ENCODE assay signal across 25 mouse cellular contexts in the genomic region with DNA sequence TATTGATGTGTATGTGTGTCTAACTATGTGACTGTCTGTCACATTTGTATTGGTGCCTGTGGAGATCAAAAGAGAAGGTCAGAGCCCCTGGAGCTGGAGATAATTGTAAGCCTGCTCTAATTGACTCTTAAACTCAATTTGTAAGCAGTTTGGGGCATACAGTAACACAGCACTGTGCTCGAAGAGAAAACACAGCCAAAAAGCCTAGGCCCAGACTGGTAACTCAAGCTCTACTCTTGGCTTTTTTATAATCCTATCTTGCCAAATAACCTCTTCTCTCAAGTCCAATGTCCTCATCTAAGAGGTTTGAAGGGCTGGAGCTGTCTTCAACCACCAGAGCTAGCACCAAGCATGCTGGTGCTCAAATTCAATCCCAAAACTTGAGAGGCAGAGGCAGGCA. TPM values are rescaled to one million over a fixed set of nuclear protein-coding genes. Genes with fewer than 3 reads are reported as not detected.
DNase-seq lines count a peak whose midpoint lies in the region; ATAC-seq and TF ChIP-seq lines count a peak whose summit lies in the region.
"Had no signal": no experiment of that assay in that cellular context is flagged by ENCODE, and none has a peak within 500 bp of the region (broad histone marks: within the 10 kb centered on the region; RNA-seq: fewer than 3 reads in every experiment).

No protein-coding gene starts in this region.

- H3K9ac ChIP-seq in forebrain, embryonic 11.5 days (ENCODE audit: low read length): no peak overlapping the region
- no peak overlapping the region for H3K9ac ChIP-seq in midbrain, embryonic 11.5 days (ENCODE audit: low read length)
- no peak overlapping the region for H3K9ac ChIP-seq in midbrain, embryonic 16.5 days (ENCODE audit: low read depth, low read length)
- no peak overlapping the region for H3K9ac ChIP-seq in liver, postnatal 0 days (replicated peaks)
- H3K9ac ChIP-seq: forebrain, postnatal 0 days; heart, embryonic 15.5 days; lung, embryonic 14.5 days; midbrain, embryonic 13.5 days; stomach, embryonic 15.5 days had no signal

- DNase-seq in forebrain, embryonic 10.5 days (ENCODE audit: extremely low spot score, low spot score): peak; percentile 13
- no peak for DNase-seq in forebrain, embryonic 11.5 days (ENCODE audit: low spot score)
- peak; percentile 75 for DNase-seq in kidney, adult 2 months
- no peak for DNase-seq in kidney, postnatal 4 days
- peak; percentile 82 for DNase-seq in midbrain, embryonic 11.5 days (ENCODE audit: low spot score, missing footprints)
- DNase-seq in liver, postnatal 0 days: peak; percentile 8
- DNase-seq in gastrocnemius, adult 18-20 months (ENCODE audit: low spot score): no peak
- DNase-seq: adrenal gland, postnatal 10 days; cerebellum, adult 11-12 months; cerebellum, postnatal 25 days; embryo, embryonic 11 days; forebrain, postnatal 0 days; heart, adult 18-20 months; kidney, postnatal 10 days; lung, embryonic 14.5 days; lung, postnatal 4 days; right cerebral cortex, postnatal 14 days; thymus, adult 2 months had no signal

- H3K9me3 ChIP-seq in forebrain, embryonic 10.5 days: no peaks in the 10 kb centered on the region
- no peaks in the 10 kb centered on the region for H3K9me3 ChIP-seq in forebrain, embryonic 11.5 days (ENCODE audit: control insufficient read depth, low read length)
- no peaks in the 10 kb centered on the region for H3K9me3 ChIP-seq in midbrain, embryonic 11.5 days (ENCODE audit: control insufficient read depth, low read length)
- H3K9me3 ChIP-seq in midbrain, embryonic 16.5 days (replicated peaks; ENCODE audit: control insufficient read depth, low read length, poor library complexity, severe bottlenecking): no peaks in the 10 kb centered on the region
- no peaks in the 10 kb centered on the region for H3K9me3 ChIP-seq in liver, postnatal 0 days (ENCODE audit: low read length)
- H3K9me3 ChIP-seq: heart, embryonic 15.5 days; midbrain, embryonic 13.5 days; stomach, embryonic 15.5 days had no signal

- H3K4me3 ChIP-seq in forebrain, embryonic 10.5 days: no peak overlapping the region
- H3K4me3 ChIP-seq in forebrain, embryonic 11.5 days (ENCODE audit: low read depth, low read length): no peak overlapping the region
- H3K4me3 ChIP-seq in kidney, adult 2 months (ENCODE audit: insufficient read depth, low read depth, low read length): no peak overlapping the region
- no peak overlapping the region for H3K4me3 ChIP-seq in midbrain, embryonic 11.5 days (ENCODE audit: low read depth, low read length)
- no peak overlapping the region for H3K4me3 ChIP-seq in midbrain, embryonic 16.5 days (ENCODE audit: low read depth, low read length)
- H3K4me3 ChIP-seq in liver, postnatal 0 days (ENCODE audit: low read depth, low read length): no peak overlapping the region
- H3K4me3 ChIP-seq: heart, embryonic 15.5 days; midbrain, embryonic 13.5 days; stomach, embryonic 15.5 days had no signal

- TF ChIP-seq CTCF in kidney, adult 2 months (conservative IDR thresholded peaks at IDR 0.05; ENCODE audit: insufficient read depth, insufficient read length, low read depth, low read length): no peak
- TF ChIP-seq CTCF in liver, postnatal 0 days (IDR thresholded peaks at IDR 0.05; ENCODE audit: low read depth): no peak

- no peak for ATAC-seq in forebrain, embryonic 11.5 days (replicated peaks; ENCODE audit: low FRiP score)
- ATAC-seq in midbrain, embryonic 11.5 days (ENCODE audit: low FRiP score): no peak
- no peak for ATAC-seq in midbrain, embryonic 16.5 days
- no peak for ATAC-seq in liver, postnatal 0 days
- ATAC-seq: activated CD4-positive, CD25-positive, alpha-beta regulatory T cell, adult 4 months; CD4-positive, CD25-positive, alpha-beta regulatory T cell, adult 4 months; forebrain, postnatal 0 days; midbrain, embryonic 13.5 days had no signal

- peaks cover 40% of the 10 kb centered on the region for H3K4me1 ChIP-seq in forebrain, embryonic 10.5 days
- H3K4me1 ChIP-seq in forebrain, embryonic 11.5 days (replicated peaks; ENCODE audit: control insufficient read depth, insufficient read depth, low read length): peaks cover 6% of the 10 kb centered on the region; the same call in 1 of the 2 replicates
- H3K4me1 ChIP-seq in kidney, adult 2 months (ENCODE audit: control insufficient read depth, insufficient read depth, low read length): peaks cover 10% of the 10 kb centered on the region; the same call in 1 of the 2 replicates
- H3K4me1 ChIP-seq in midbrain, embryonic 11.5 days (ENCODE audit: control insufficient read depth, insufficient read depth, low read length): peaks cover 7% of the 10 kb centered on the region
- H3K4me1 ChIP-seq in midbrain, embryonic 16.5 days (ENCODE audit: control insufficient read depth, insufficient read depth, low read length): peaks cover 10% of the 10 kb centered on the region
- H3K4me1 ChIP-seq in liver, postnatal 0 days (ENCODE audit: insufficient read depth): peaks cover 46% of the 10 kb centered on the region

- H3K4me2 ChIP-seq in forebrain, embryonic 11.5 days (ENCODE audit: low read depth, low read length, severe bottlenecking): no peak overlapping the region
- no peak overlapping the region for H3K4me2 ChIP-seq in midbrain, embryonic 11.5 days
- H3K4me2 ChIP-seq in midbrain, embryonic 16.5 days (ENCODE audit: low read length): no peak overlapping the region
- 0 out of 2 replicates have a peak overlapping the region, but pooled peaks have one; percentile 100 for H3K4me2 ChIP-seq in liver, postnatal 0 days (ENCODE audit: low read depth, low read length)
- H3K4me2 ChIP-seq: heart, embryonic 15.5 days; lung, embryonic 14.5 days; midbrain, embryonic 13.5 days; stomach, embryonic 15.5 days had no signal

- peaks cover 21% of the 10 kb centered on the region for H3K27me3 ChIP-seq in forebrain, embryonic 10.5 days (ENCODE audit: poor library complexity, severe bottlenecking)
- no peaks in the 10 kb centered on the region for H3K27me3 ChIP-seq in forebrain, embryonic 11.5 days (ENCODE audit: control insufficient read depth, insufficient read depth, low read length)
- H3K27me3 ChIP-seq in kidney, adult 2 months (replicated peaks; ENCODE audit: control insufficient read depth, insufficient read depth, low read length): no peaks in the 10 kb centered on the region
- peaks cover 2% of the 10 kb centered on the region; the same call in 1 of the 2 replicates for H3K27me3 ChIP-seq in midbrain, embryonic 11.5 days (ENCODE audit: control insufficient read depth, insufficient read depth, low read length)
- H3K27me3 ChIP-seq in midbrain, embryonic 16.5 days (ENCODE audit: control insufficient read depth, insufficient read depth, low read depth, low read length): no peaks in the 10 kb centered on the region
- no peaks in the 10 kb centered on the region for H3K27me3 ChIP-seq in liver, postnatal 0 days (ENCODE audit: insufficient read depth, low read length)
- H3K27me3 ChIP-seq: stomach, embryonic 15.5 days had no signal

- no peak for TF ChIP-seq POLR2A in kidney, adult 2 months (IDR thresholded peaks at IDR 0.05; ENCODE audit: low read depth, low read length)

- H3K27ac ChIP-seq in forebrain, embryonic 10.5 days: no peak overlapping the region
- H3K27ac ChIP-seq in forebrain, embryonic 11.5 days (ENCODE audit: low read depth, low read length): no peak overlapping the region
- peak overlapping the region; percentile 61 for H3K27ac ChIP-seq in kidney, adult 2 months (ENCODE audit: insufficient read depth, low read depth, low read length)
- no peak overlapping the region for H3K27ac ChIP-seq in midbrain, embryonic 11.5 days (ENCODE audit: low read depth, low read length)
- no peak overlapping the region for H3K27ac ChIP-seq in midbrain, embryonic 16.5 days (ENCODE audit: low read length)
- H3K27ac ChIP-seq in liver, postnatal 0 days (ENCODE audit: low read depth): peak overlapping the region; percentile 62; the same call in 1 of the 2 replicates
- H3K27ac ChIP-seq: heart, embryonic 15.5 days; midbrain, embryonic 13.5 days; stomach, embryonic 15.5 days had no signal

- H3K36me3 ChIP-seq in forebrain, embryonic 10.5 days (replicated peaks): no peaks in the 10 kb centered on the region
- H3K36me3 ChIP-seq in forebrain, embryonic 11.5 days (ENCODE audit: control insufficient read depth, insufficient read depth, low read length): no peaks in the 10 kb centered on the region
- H3K36me3 ChIP-seq in kidney, adult 2 months (ENCODE audit: control insufficient read depth, insufficient read depth, low read length): no peaks in the 10 kb centered on the region
- no peaks in the 10 kb centered on the region for H3K36me3 ChIP-seq in midbrain, embryonic 11.5 days (ENCODE audit: control insufficient read depth, insufficient read depth, low read length)
- no peaks in the 10 kb centered on the region for H3K36me3 ChIP-seq in midbrain, embryonic 16.5 days (ENCODE audit: control insufficient read depth, insufficient read depth, low read length)
- H3K36me3 ChIP-seq in liver, postnatal 0 days (replicated peaks; ENCODE audit: insufficient read depth, low read length): no peaks in the 10 kb centered on the region
- H3K36me3 ChIP-seq: G1E; heart, embryonic 15.5 days; midbrain, embryonic 13.5 days; stomach, embryonic 15.5 days had no signal

- TF ChIP-seq EP300 in liver, postnatal 0 days (IDR thresholded peaks at IDR 0.05; ENCODE audit: low read depth): no peak

- WGBS in forebrain, embryonic 10.5 days: 33% methylated on average over 1 of the region's 1 CpGs
- 35% methylated on average over 1 of the region's 1 CpGs for WGBS in forebrain, embryonic 11.5 days
- 35% methylated on average over 1 of the region's 1 CpGs for WGBS in kidney, adult 2 months
- 55% methylated on average over 1 of the region's 1 CpGs for WGBS in midbrain, embryonic 11.5 days
- WGBS in midbrain, embryonic 16.5 days: 32% methylated on average over 1 of the region's 1 CpGs
- 68% methylated on average over 1 of the region's 1 CpGs for WGBS in liver, postnatal 0 days (ENCODE audit: insufficient replicate concordance)

RNA-seq across cellular contexts. Expression of gene Ptprj, which starts 3.5 kb away (rescaled TPM):
- 1.9 and 2.1 TPM in 2 replicates for polyA plus RNA-seq in forebrain, embryonic 10.5 days (2016; fragmentation: Nextera tagmentation; extraction: Ambion mirVana)
- polyA plus RNA-seq in forebrain, embryonic 11.5 days (2014; fragmentation: Nextera tagmentation; extraction: Ambion mirVana): 2.5 and 2.9 TPM in 2 replicates
- 18.9 and 23.2 TPM in 2 replicates for polyA plus RNA-seq in kidney, adult 2 months (2012; rRNA removed)
- 2.9 and 3.1 TPM in 2 replicates for polyA plus RNA-seq in midbrain, embryonic 11.5 days (2014; fragmentation: Nextera tagmentation; extraction: Ambion mirVana)
- polyA plus RNA-seq in midbrain, embryonic 16.5 days (2015; fragmentation: Nextera tagmentation; extraction: Ambion mirVana): 5.4 and 5.9 TPM in 2 replicates
- 2.7 and 2.8 TPM in 2 replicates for polyA plus RNA-seq in liver, postnatal 0 days (2015; fragmentation: Nextera tagmentation; extraction: Ambion mirVana)
- 1 to 10 TPM; 2.8 to 3.2 TPM for total RNA-seq in gastrocnemius, adult 18-20 months (2021)

Comparison
In these comparisons a context has a peak if more than half of its experiments do, and no peak if none do; other contexts are left out.
1. DNase-seq: peak in forebrain, embryonic 10.5 days (single experiment), kidney, adult 2 months (single experiment), midbrain, embryonic 11.5 days (single experiment) and liver, postnatal 0 days (single experiment); none in forebrain, embryonic 11.5 days (single experiment), kidney, postnatal 4 days (0 of 2) and gastrocnemius, adult 18-20 months (single experiment).
2. H3K27ac ChIP-seq: peak in kidney, adult 2 months (single experiment) and liver, postnatal 0 days (single experiment); none in forebrain, embryonic 10.5 days (single experiment), forebrain, embryonic 11.5 days (single experiment), midbrain, embryonic 11.5 days (single experiment) and midbrain, embryonic 16.5 days (single experiment).